Mouse (Mus musculus): ENCODE measurements at regions not wholly inside any gene's neighbourhood (a gene's known extent, or its start where the extent isn't known, plus 50 kb on each side); places are given as distances from the start of the nearest gene placed in this dataset.

GRCm38 (mm10) chr13:116706401-116707330 is 318.7 kb downstream of the Parp8 start:
- H3K27ac ChIP-seq (ENCODE audit: insufficient read depth, low read depth, low read length), result no peak overlapping the region
- TF ChIP-seq CTCF (IDR thresholded peaks at IDR 0.05; ENCODE audit: extremely low read depth, insufficient read length, insufficient replicate concordance, low read depth, low read length) (no peak), POLR2A (IDR thresholded peaks at IDR 0.05; ENCODE audit: low read depth, low read length) (no peak)
- no peaks in the 10 kb centered on the region for H3K36me3 ChIP-seq (ENCODE audit: control insufficient read depth, insufficient read depth, low read length)
- no peaks in the 10 kb centered on the region; the same call in 1 of the 2 replicates for H3K4me1 ChIP-seq (ENCODE audit: control insufficient read depth, insufficient read depth, insufficient read length, low read length)
- no peak overlapping the region for H3K4me3 ChIP-seq (ENCODE audit: low read depth, low read length)
- peaks cover 57% of the 10 kb centered on the region for H3K27me3 ChIP-seq (ENCODE audit: control insufficient read depth, insufficient read depth, low read length)
- 14% methylated on average over 18 of the region's 18 CpGs for WGBS

GRCm38 (mm10) chr13:116705611-116706386 is 319.5 kb downstream of the Parp8 start:
- Histone ChIP-seq H3K27ac (ENCODE audit: insufficient read depth, low read depth, low read length) (no peak overlapping the region), H3K27me3 (ENCODE audit: control insufficient read depth, insufficient read depth, low read length) (peaks cover 48% of the 10 kb centered on the region), H3K4me3 (ENCODE audit: low read depth, low read length) (no peak overlapping the region), H3K36me3 (ENCODE audit: control insufficient read depth, insufficient read depth, low read length) (no peaks in the 10 kb centered on the region), H3K4me1 (ENCODE audit: control insufficient read depth, insufficient read depth, insufficient read length, low read length) (no peaks in the 10 kb centered on the region; the same call in 1 of the 2 replicates)
- TF ChIP-seq CTCF (IDR thresholded peaks at IDR 0.05; ENCODE audit: extremely low read depth, insufficient read length, insufficient replicate concordance, low read depth, low read length) (no peak), POLR2A (IDR thresholded peaks at IDR 0.05; ENCODE audit: low read depth, low read length) (no peak)
- WGBS, result 4% methylated on average over 39 of the region's 39 CpGs

GRCm38 (mm10) chr13:116688714-116689113 is 336.6 kb downstream of the Parp8 start:
- TF ChIP-seq POLR2A (IDR thresholded peaks at IDR 0.05; ENCODE audit: low read depth, low read length) (no peak), CTCF (IDR thresholded peaks at IDR 0.05; ENCODE audit: extremely low read depth, insufficient read length, insufficient replicate concordance, low read depth, low read length) (no peak)
- no peaks in the 10 kb centered on the region for H3K36me3 ChIP-seq (ENCODE audit: control insufficient read depth, insufficient read depth, low read length)
- H3K4me1 ChIP-seq (ENCODE audit: control insufficient read depth, insufficient read depth, insufficient read length, low read length), result no peaks in the 10 kb centered on the region
- no peak overlapping the region for H3K4me3 ChIP-seq (ENCODE audit: low read depth, low read length)
- no peaks in the 10 kb centered on the region for H3K27me3 ChIP-seq (ENCODE audit: control insufficient read depth, insufficient read depth, low read length)
- no peak overlapping the region for H3K27ac ChIP-seq (ENCODE audit: insufficient read depth, low read depth, low read length)
